Mouse (Mus musculus) CD4-positive, CD25-positive, alpha-beta regulatory T cell (primary cell): ENCODE measurements around the gene Id1. TPM values are rescaled to one million over a fixed set of nuclear protein-coding genes. Genes with fewer than 3 reads are reported as not detected.

Experiments
- polyA plus RNA-seq: library from polyadenylated mRNA; unstranded; fragments of 100-300 nt; shearing (Covaris generic); gene quantifications from one replicate; pipeline ENCODE4 v1.2.1, GENCODE M21; 2017

Gene Id1
- polyA plus RNA-seq = 1.4 TPM

DNA sequence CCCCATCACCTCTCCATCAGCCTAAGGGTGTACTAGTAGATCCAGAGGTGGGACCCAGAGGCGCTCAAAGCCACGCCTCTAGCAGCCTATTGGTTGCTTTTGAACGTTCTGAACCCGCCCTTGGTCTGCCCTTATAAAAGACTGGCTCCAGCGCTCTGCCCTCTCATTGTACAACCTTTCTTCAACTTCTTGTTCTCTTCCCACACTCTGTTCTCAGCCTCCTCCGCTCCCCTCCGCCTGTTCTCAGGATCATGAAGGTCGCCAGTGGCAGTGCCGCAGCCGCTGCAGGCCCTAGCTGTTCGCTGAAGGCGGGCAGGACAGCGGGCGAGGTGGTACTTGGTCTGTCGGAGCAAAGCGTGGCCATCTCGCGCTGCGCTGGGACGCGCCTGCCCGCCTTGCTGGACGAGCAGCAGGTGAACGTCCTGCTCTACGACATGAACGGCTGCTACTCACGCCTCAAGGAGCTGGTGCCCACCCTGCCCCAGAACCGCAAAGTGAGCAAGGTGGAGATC, at the start of gene Id1:
Gene Id1, plus strand, starts transcription at position 162 of the 512 bp plus-strand sequence.

DNA sequence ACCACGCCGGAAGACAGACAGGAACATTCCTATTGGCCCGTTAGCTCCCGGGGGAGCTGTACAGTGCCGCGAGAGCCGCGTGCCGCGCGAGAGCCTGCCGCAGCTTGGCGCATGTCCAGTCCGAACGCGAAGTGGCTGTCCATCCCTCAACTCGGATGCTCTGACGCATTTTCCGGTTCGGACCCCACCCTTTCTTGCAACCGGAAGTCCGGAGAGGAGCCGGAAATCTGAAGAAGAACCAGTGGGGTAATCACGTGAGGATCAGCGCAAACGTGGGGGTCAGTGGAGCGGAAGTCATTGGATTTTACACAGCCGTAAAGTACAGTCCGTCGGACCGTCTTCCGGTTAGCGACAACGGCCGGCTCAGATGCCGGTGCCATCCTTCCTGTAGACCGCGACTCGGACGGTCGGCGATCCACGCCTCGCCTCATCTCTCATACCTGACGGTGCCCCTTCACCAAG, 49.2 kb upstream of the Id1 start, which contains the start of gene Mcts2:
Gene Mcts2, plus strand, starts transcription at position 230 of the 462 bp plus-strand sequence.

DNA sequence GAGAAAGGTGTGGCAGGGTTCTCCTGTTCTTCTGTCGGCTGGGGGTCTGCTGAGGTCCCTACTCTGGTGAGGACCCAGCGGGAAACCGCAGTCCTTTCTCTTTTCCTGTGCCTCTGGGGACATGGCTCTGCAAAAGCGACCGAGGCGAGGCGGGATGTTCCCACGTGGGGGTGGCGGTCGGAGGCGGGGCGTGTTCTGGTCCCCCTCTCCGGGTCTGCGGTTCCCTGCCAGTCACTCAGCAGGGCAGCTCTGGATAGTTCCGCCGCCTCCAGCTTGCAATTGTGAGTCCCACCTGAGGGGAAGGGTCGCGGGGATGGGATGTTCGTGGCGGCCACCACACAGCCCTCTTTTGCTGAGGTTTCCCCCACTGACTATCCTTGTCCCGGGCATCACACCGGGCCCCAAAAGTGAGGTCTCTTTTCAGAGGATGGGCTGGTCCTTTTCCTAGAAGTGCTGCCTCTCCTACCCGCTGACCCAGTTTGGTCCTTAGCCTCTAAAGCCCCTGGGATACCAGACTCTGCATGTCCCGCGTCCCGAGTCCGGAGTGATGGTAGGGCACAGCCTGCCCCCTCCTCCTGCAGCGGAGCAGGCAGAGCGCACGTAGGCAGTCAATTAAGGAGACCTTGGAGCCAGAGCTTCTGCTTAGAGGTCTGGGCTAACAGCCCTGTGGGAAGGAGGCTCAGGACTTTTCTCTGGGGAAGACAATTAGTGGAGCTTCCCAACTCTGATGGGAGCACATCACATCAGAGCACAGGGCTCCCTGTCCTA, 18.1 kb downstream of the Id1 start, which contains the start of gene Cox4i2:
Gene Cox4i2, plus strand, starts transcription at position 230 of the 768 bp plus-strand sequence.

Other genes with a start within 250 kb of the Id1 start
- gene Defb22, start 246.1 kb upstream of the Id1 start, polyA plus RNA-seq = not detected
- gene Defb26, start 224.6 kb upstream of the Id1 start, polyA plus RNA-seq = not detected
- not detected for gene Defb28, start 218.0 kb upstream of the Id1 start, polyA plus RNA-seq
- not detected for gene Defb29, start 196.2 kb upstream of the Id1 start, polyA plus RNA-seq
- not detected for gene Gm17416, start 166.9 kb upstream of the Id1 start, polyA plus RNA-seq
- not detected for gene Defb21, start 163.5 kb upstream of the Id1 start, polyA plus RNA-seq
- not detected for gene Defb19, start 155.9 kb upstream of the Id1 start, polyA plus RNA-seq
- gene Defb45, start 136.9 kb upstream of the Id1 start, polyA plus RNA-seq = not detected
- gene Defb36, start 131.9 kb upstream of the Id1 start, polyA plus RNA-seq = not detected
- not detected for gene Defb25, start 113.2 kb upstream of the Id1 start, polyA plus RNA-seq
- not detected for gene Rem1, start 109.3 kb upstream of the Id1 start, polyA plus RNA-seq
- gene H13, start 66.8 kb upstream of the Id1 start, polyA plus RNA-seq = 223 TPM
- 5.3 TPM for gene Mcts2, start 49.2 kb upstream of the Id1 start, polyA plus RNA-seq
- gene Cox4i2, start 17.9 kb downstream of the Id1 start, polyA plus RNA-seq = not detected
- 67.2 TPM for gene Bcl2l1, start 95.5 kb downstream of the Id1 start, polyA plus RNA-seq
- 2.8 TPM for gene Tpx2, start 111.7 kb downstream of the Id1 start, polyA plus RNA-seq
- gene Mylk2, start 175.1 kb downstream of the Id1 start, polyA plus RNA-seq = not detected
- not detected for gene Foxs1, start 197.0 kb downstream of the Id1 start, polyA plus RNA-seq
- gene Dusp15, start 215.4 kb downstream of the Id1 start, polyA plus RNA-seq = not detected
- gene Ttll9, start 226.2 kb downstream of the Id1 start, polyA plus RNA-seq = 0.60 TPM